Mouse (Mus musculus): Measurements from ENCODE around the gene Tmem253.

GRCm38 (mm10) chr14:51985301-51986152 lies 29.9 kb upstream of the Tmem253 start:
- TF ChIP-seq CTCF (IDR thresholded peaks at IDR 0.05; ENCODE audit: low read depth, low read length) (no peak), POLR2A (IDR thresholded peaks at IDR 0.05; ENCODE audit: borderline replicate concordance, low read depth, low read length) (no peak)
